Mouse (Mus musculus) lung, postnatal 0 days (tissue): ENCODE data around the gene Shc3.

ENCODE experiments used
- CTCF ChIP-seq: IDR thresholded peaks from 2 replicates; pipeline ENCODE4 v1.5.1; 2016; ENCODE audit warnings: antibody characterized with exemption, mild to moderate bottlenecking
- EP300 ChIP-seq: IDR thresholded peaks from 2 replicates; pipeline ENCODE4 v1.6.1; 2016; ENCODE audit warnings: antibody characterized with exemption, mild to moderate bottlenecking, control low read depth

GRCm38 (mm10) chr13:51490195-51490594 lies 79.0 kb downstream of the Shc3 start:
- TF ChIP-seq CTCF (no peak), EP300 (no peak)
